Mouse (Mus musculus) kidney, adult 11 months (tissue): Measurements from ENCODE around the gene Shisa3.

ENCODE experiments used
- DNase-seq: peaks from one replicate; pipeline ENCODE4 v3.0.0; 2022

The Shisa3 gene

GRCm38 (mm10) chr5:67633831-67634268 is 26.2 kb downstream of the Shisa3 start:
- no peak for DNase-seq

GRCm38 (mm10) chr5:67634339-67634738 is 26.7 kb downstream of the Shisa3 start:
- no peak for DNase-seq

- no peak for DNase-seq
These were observed 33.1 kb downstream of the Shisa3 start for GRCm38 (mm10) chr5:67640596-67641312.

- no peak for DNase-seq
These were observed 33.9 kb downstream of the Shisa3 start for GRCm38 (mm10) chr5:67641406-67642120.

- no peak for DNase-seq
These were observed 36.0 kb downstream of the Shisa3 start for GRCm38 (mm10) chr5:67643537-67644255.

- DNase-seq = no peak
These were observed 39.3 kb downstream of the Shisa3 start for GRCm38 (mm10) chr5:67646756-67647529.

GRCm38 (mm10) chr5:67647568-67647967 is 39.9 kb downstream of the Shisa3 start:
- no peak for DNase-seq

GRCm38 (mm10) chr5:67649156-67649555 is 41.5 kb downstream of the Shisa3 start:
- DNase-seq = no peak

GRCm38 (mm10) chr5:67650021-67650420 is 42.3 kb downstream of the Shisa3 start:
- no peak for DNase-seq

- no peak for DNase-seq
These were observed 44.8 kb downstream of the Shisa3 start for GRCm38 (mm10) chr5:67652468-67652867.

- DNase-seq = no peak
These were observed 45.9 kb downstream of the Shisa3 start for GRCm38 (mm10) chr5:67653543-67653942.

- DNase-seq = no peak
These were observed 46.9 kb downstream of the Shisa3 start for GRCm38 (mm10) chr5:67654572-67654971.

- DNase-seq = no peak
These were observed 48.2 kb downstream of the Shisa3 start for GRCm38 (mm10) chr5:67655696-67656519.

- DNase-seq = no peak
These were observed 49.2 kb downstream of the Shisa3 start for GRCm38 (mm10) chr5:67656821-67657259.

GRCm38 (mm10) chr5:67659864-67660263 is 52.2 kb downstream of the Shisa3 start:
- no peak for DNase-seq

- no peak for DNase-seq
These were observed 55.0 kb downstream of the Shisa3 start for GRCm38 (mm10) chr5:67662715-67663114.

GRCm38 (mm10) chr5:67669436-67669896 is 61.8 kb downstream of the Shisa3 start:
- peak; percentile 15 for DNase-seq

- DNase-seq = no peak
These were observed 62.5 kb downstream of the Shisa3 start for GRCm38 (mm10) chr5:67670158-67670557.

GRCm38 (mm10) chr5:67673008-67673407 is 65.3 kb downstream of the Shisa3 start:
- no peak for DNase-seq
